Mouse (Mus musculus) limb, embryonic 15.5 days (tissue): ENCODE measurements around the gene Mansc1. TPM values are rescaled to one million over a fixed set of nuclear protein-coding genes. Genes with fewer than 3 reads are reported as not detected.

ENCODE experiments used
- ATAC-seq: fragments of 200-750 bp; cut with Nextera tagmentation; 2 replicates; pipeline ENCODE4 v1.8.0; 2017; ENCODE audit warnings: low read depth, moderate TSS enrichment; ENCODE audit not compliant: insufficient number of reproducible peaks, low FRiP score, low TSS enrichment
- H3K27ac ChIP-seq: fragments of 300-500 bp; sonication (generic); 2 replicates; pipeline ENCODE4 v1.5.1; 2015; ENCODE audit warnings: moderate library complexity, mild to moderate bottlenecking, inconsistent platforms
- H3K27me3 ChIP-seq: fragments of 300-500 bp; sonication (generic); 2 replicates; pipeline ENCODE4 v1.6.1; 2015; ENCODE audit warnings: inconsistent platforms
- H3K36me3 ChIP-seq: fragments of 300-500 bp; sonication (generic); 2 replicates; pipeline ENCODE4 v1.6.1; 2015; ENCODE audit warnings: inconsistent platforms
- H3K4me1 ChIP-seq: fragments of 300-500 bp; sonication (generic); 2 replicates; pipeline ENCODE4 v1.6.1; 2015; ENCODE audit warnings: inconsistent platforms
- H3K4me2 ChIP-seq: fragments of 300-500 bp; sonication (generic); 2 replicates; pipeline ENCODE4 v1.6.1; 2015; ENCODE audit warnings: mild to moderate bottlenecking, inconsistent platforms
- H3K4me3 ChIP-seq: fragments of 300-500 bp; sonication (generic); 2 replicates; pipeline ENCODE4 v1.5.1; 2015; ENCODE audit warnings: mild to moderate bottlenecking, inconsistent platforms
- H3K9ac ChIP-seq: fragments of 300-500 bp; sonication (generic); 2 replicates; pipeline ENCODE4 v1.6.1; 2015; ENCODE audit warnings: inconsistent platforms
- H3K9me3 ChIP-seq: fragments of 300-500 bp; sonication (generic); 2 replicates; pipeline ENCODE4 v1.6.1; 2016; ENCODE audit warnings: inconsistent platforms
- WGBS: fragments of 180-500 bp; shearing (Covaris S2); methylation state at CpG from one replicate; pipeline ENCODE4 v1.1.7; 2015; 5-methylcytosine and 5-hydroxymethylcytosine counted together
- polyA plus RNA-seq: library from polyadenylated mRNA; unstranded; fragments of >200 nt; fragmentation: Nextera tagmentation; extraction: Ambion mirVana; gene quantifications from 2 replicates; pipeline ENCODE4 v1.2.1, GENCODE M21; 2015

The Mansc1 gene
- polyA plus RNA-seq, 1 experiment from 2014 or later: 3.3 TPM

GRCm38 (mm10) chr6:134610380-134610779, 21.9 kb downstream of the Mansc1 start:
- H3K27me3 ChIP-seq: no peaks in the 10 kb centered on the region
- H3K9ac ChIP-seq: no peak overlapping the region
- WGBS: 82% methylated on average over 9 of the region's 9 CpGs
- ATAC-seq: no peak
- peaks cover 17% of the 10 kb centered on the region for H3K4me1 ChIP-seq
- no peaks in the 10 kb centered on the region for H3K9me3 ChIP-seq
- H3K27ac ChIP-seq: no peak overlapping the region
- H3K4me3 ChIP-seq: no peak overlapping the region
- no peak overlapping the region for H3K4me2 ChIP-seq
- H3K36me3 ChIP-seq: no peaks in the 10 kb centered on the region

- no peak for ATAC-seq
- WGBS: 51% methylated on average over 9 of the region's 9 CpGs
- H3K27ac ChIP-seq: peak overlapping the region; percentile 63
- H3K27me3 ChIP-seq: no peaks in the 10 kb centered on the region
- H3K4me1 ChIP-seq: peaks cover 17% of the 10 kb centered on the region
- H3K9me3 ChIP-seq: no peaks in the 10 kb centered on the region
- H3K4me3 ChIP-seq: no peak overlapping the region
- H3K9ac ChIP-seq: no peak overlapping the region
- H3K4me2 ChIP-seq: no peak overlapping the region
- no peaks in the 10 kb centered on the region for H3K36me3 ChIP-seq
Observed at GRCm38 (mm10) chr6:134606949-134607746, 25.1 kb downstream of the Mansc1 start.

- H3K27me3 ChIP-seq: no peaks in the 10 kb centered on the region
- no peak overlapping the region for H3K4me3 ChIP-seq
- H3K4me2 ChIP-seq: no peak overlapping the region
- H3K36me3 ChIP-seq: no peaks in the 10 kb centered on the region
- ATAC-seq: no peak
- peaks cover 22% of the 10 kb centered on the region for H3K4me1 ChIP-seq
- no peaks in the 10 kb centered on the region for H3K9me3 ChIP-seq
- no peak overlapping the region for H3K9ac ChIP-seq
- peak overlapping the region; percentile 63 for H3K27ac ChIP-seq
- WGBS: 53% methylated on average over 6 of the region's 6 CpGs
Observed at GRCm38 (mm10) chr6:134606540-134606939, 25.7 kb downstream of the Mansc1 start.

DNA sequence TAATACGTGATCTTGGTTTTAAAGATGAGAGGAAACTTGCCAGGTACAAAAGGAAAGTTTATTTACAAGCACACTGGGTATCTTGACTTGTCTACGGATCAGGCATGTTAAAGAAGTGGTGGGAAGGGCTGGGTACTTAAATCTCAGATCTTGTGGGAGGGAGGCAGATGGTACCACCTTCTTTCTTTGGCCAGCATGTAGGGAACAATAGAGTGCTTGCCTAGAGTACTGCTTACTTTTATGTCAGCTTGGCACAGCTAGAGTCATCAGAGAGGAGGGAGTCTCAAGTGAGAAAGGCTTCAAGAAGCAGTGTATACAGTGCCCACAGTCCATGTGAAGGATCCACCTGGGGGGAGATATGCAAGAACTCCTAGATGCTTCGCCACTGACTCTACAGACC, 27.1 kb downstream of the Mansc1 start:
- Histone ChIP-seq H3K9me3 (no peaks in the 10 kb centered on the region), H3K4me3 (no peak overlapping the region), H3K9ac (no peak overlapping the region), H3K36me3 (no peaks in the 10 kb centered on the region), H3K27ac (no peak overlapping the region), H3K27me3 (no peaks in the 10 kb centered on the region), H3K4me1 (peaks cover 24% of the 10 kb centered on the region), H3K4me2 (no peak overlapping the region)
- ATAC-seq: no peak
- 93% methylated on average over 3 of the region's 3 CpGs for WGBS

GRCm38 (mm10) chr6:134602371-134603003, 29.8 kb downstream of the Mansc1 start:
- Histone ChIP-seq H3K9ac (no peak overlapping the region), H3K4me1 (peaks cover 22% of the 10 kb centered on the region), H3K27me3 (no peaks in the 10 kb centered on the region), H3K9me3 (no peaks in the 10 kb centered on the region), H3K4me2 (no peak overlapping the region), H3K27ac (peak overlapping the region; percentile 75; the same call in 1 of the 2 replicates), H3K4me3 (no peak overlapping the region), H3K36me3 (no peaks in the 10 kb centered on the region)
- 15% methylated on average over 10 of the region's 10 CpGs for WGBS
- ATAC-seq: peak; percentile 82

GRCm38 (mm10) chr6:134601766-134602165, 30.5 kb downstream of the Mansc1 start:
- Histone ChIP-seq H3K9me3 (no peaks in the 10 kb centered on the region), H3K27me3 (no peaks in the 10 kb centered on the region), H3K4me1 (peaks cover 15% of the 10 kb centered on the region), H3K9ac (no peak overlapping the region), H3K36me3 (no peaks in the 10 kb centered on the region), H3K27ac (peak overlapping the region; percentile 72), H3K4me3 (no peak overlapping the region), H3K4me2 (no peak overlapping the region)
- 21% methylated on average over 3 of the region's 3 CpGs for WGBS
- peak; percentile 35; the same call in 1 of the 2 replicates for ATAC-seq

DNA sequence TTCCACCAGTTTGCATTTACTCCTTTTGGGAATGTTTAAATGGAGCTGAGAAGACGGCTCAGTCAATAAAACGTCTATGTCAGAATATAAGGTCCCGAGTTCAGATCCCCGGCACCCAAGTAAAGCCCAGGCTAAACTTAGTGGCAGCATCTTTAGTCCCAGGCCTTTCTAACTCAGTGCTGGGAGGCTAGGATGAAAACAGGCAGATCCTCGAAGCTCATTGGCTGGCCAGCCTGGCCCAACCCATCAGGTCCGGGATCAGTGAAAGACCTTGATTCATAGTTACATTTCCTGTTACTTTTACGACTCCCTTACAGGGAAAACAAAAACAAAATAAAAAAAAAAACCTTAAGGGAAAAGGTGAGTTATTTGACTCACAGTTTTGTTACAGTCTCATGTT, 31.2 kb downstream of the Mansc1 start:
- Histone ChIP-seq H3K4me1 (peaks cover 8% of the 10 kb centered on the region), H3K4me3 (no peak overlapping the region), H3K27me3 (no peaks in the 10 kb centered on the region), H3K4me2 (no peak overlapping the region), H3K36me3 (no peaks in the 10 kb centered on the region), H3K27ac (peak overlapping the region; percentile 72), H3K9ac (no peak overlapping the region), H3K9me3 (no peaks in the 10 kb centered on the region)
- WGBS: 50% methylated on average over 7 of the region's 7 CpGs
- ATAC-seq: no peak

GRCm38 (mm10) chr6:134599239-134599638, 33.0 kb downstream of the Mansc1 start:
- no peak overlapping the region for H3K4me2 ChIP-seq
- H3K4me1 ChIP-seq: peaks cover 7% of the 10 kb centered on the region
- no peaks in the 10 kb centered on the region for H3K27me3 ChIP-seq
- 30% methylated on average over 1 of the region's 1 CpGs for WGBS
- no peak for ATAC-seq
- H3K9ac ChIP-seq: no peak overlapping the region
- H3K27ac ChIP-seq: no peak overlapping the region
- H3K36me3 ChIP-seq: no peaks in the 10 kb centered on the region
- H3K4me3 ChIP-seq: no peak overlapping the region
- no peaks in the 10 kb centered on the region for H3K9me3 ChIP-seq

GRCm38 (mm10) chr6:134597651-134598229, 34.5 kb downstream of the Mansc1 start:
- H3K4me1 ChIP-seq: peaks cover 7% of the 10 kb centered on the region
- no peaks in the 10 kb centered on the region for H3K27me3 ChIP-seq
- no peaks in the 10 kb centered on the region for H3K9me3 ChIP-seq
- H3K4me2 ChIP-seq: no peak overlapping the region
- no peak overlapping the region for H3K27ac ChIP-seq
- no peaks in the 10 kb centered on the region for H3K36me3 ChIP-seq
- no peak overlapping the region for H3K9ac ChIP-seq
- WGBS: 81% methylated on average over 6 of the region's 6 CpGs
- H3K4me3 ChIP-seq: no peak overlapping the region
- ATAC-seq: no peak

DNA sequence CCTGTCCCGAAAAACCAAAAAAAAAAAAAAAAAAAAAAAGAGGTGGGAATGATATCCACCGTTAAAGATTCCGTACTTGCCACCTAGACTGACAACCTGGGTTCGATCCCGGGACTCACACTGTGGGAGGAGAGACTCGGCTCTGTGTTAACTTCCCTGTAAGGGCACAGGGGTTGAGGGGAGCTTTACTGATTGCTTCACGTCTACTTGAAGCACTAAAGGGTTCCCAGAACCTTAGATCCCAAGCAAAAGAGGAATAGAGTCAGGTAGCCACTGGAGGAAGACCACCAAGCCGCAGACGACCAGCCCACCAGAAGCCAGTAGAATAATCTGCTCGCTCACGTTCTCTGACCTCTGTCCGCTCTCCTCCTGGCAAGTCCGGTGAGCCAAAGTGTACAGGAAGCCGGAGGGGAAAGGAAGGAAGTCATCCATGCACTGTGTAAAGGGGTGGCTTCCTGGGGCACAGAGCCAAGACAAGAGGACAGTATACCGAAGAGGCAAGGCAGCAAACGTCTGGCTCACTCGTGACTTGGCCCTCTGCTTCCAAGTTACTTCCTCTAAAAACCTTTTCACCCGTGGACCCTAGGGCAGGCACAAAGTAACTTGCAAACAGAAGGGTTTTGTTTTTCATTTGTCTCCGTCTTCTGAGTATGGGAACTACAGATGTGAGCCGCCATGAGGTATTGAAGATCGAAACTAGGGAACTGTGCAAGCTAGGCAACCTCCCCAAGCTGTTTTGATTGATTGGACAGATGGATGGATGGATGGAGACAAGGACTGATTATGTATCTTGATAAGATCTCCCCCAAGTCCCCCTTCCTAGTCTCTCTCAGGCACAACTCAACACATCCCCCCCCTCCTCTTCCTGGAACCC, 37.5 kb downstream of the Mansc1 start:
- no peaks in the 10 kb centered on the region for H3K4me1 ChIP-seq
- 78% methylated on average over 21 of the region's 21 CpGs for WGBS
- no peak overlapping the region for H3K4me3 ChIP-seq
- H3K27me3 ChIP-seq: no peaks in the 10 kb centered on the region
- no peaks in the 10 kb centered on the region for H3K36me3 ChIP-seq
- H3K27ac ChIP-seq: no peak overlapping the region
- no peak overlapping the region for H3K4me2 ChIP-seq
- no peak for ATAC-seq
- H3K9ac ChIP-seq: no peak overlapping the region
- H3K9me3 ChIP-seq: no peaks in the 10 kb centered on the region

GRCm38 (mm10) chr6:134591614-134592013, 40.7 kb downstream of the Mansc1 start:
- no peak overlapping the region for H3K9ac ChIP-seq
- no peak overlapping the region for H3K27ac ChIP-seq
- H3K27me3 ChIP-seq: no peaks in the 10 kb centered on the region
- no peaks in the 10 kb centered on the region for H3K9me3 ChIP-seq
- no peak overlapping the region for H3K4me3 ChIP-seq
- no peaks in the 10 kb centered on the region for H3K36me3 ChIP-seq
- WGBS: 76% methylated on average over 2 of the region's 2 CpGs
- ATAC-seq: no peak
- no peak overlapping the region for H3K4me2 ChIP-seq
- H3K4me1 ChIP-seq: no peaks in the 10 kb centered on the region
